In the genomic region with DNA sequence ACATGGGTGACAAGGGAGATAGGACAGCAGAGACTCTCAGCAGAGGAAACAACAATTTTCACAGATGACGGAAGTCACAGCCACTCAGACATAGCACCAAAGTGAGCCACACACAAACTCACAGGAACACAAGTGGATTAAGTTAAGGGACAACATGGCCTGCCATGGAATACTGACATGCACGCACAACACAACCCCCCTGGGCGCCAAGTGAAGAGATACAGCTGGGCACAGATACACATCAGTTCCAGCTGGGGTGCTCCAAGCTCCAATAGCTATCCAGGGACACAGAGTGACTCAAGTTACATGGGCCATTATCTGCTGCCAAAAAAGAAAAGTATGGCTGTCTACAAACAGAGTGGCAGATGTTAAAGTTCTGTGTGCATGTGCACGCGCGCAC, we compare ENCODE assay signal across 9 mouse cellular contexts. TPM values are rescaled to one million over a fixed set of nuclear protein-coding genes. Genes with fewer than 3 reads are reported as not detected.
A peak's percentile ranks its signal among the peaks of the same experiment; 100 is the strongest.
DNase-seq lines count a peak whose midpoint lies in the region; ATAC-seq and TF ChIP-seq lines count a peak whose summit lies in the region.
"Had no signal": no experiment of that assay in that cellular context is flagged by ENCODE, and none has a peak within 500 bp of the region (broad histone marks: within the 10 kb centered on the region; RNA-seq: fewer than 3 reads in every experiment).

No protein-coding gene starts in this region.

- H3K9ac ChIP-seq in ES-Bruce4 (ENCODE audit: low read depth, poor library complexity, severe bottlenecking) = peak overlapping the region; percentile 61
- peak overlapping the region; percentile 74 for H3K9ac ChIP-seq in lung, embryonic 14.5 days

- no peaks in the 10 kb centered on the region for H3K27me3 ChIP-seq in ES-Bruce4 (ENCODE audit: control insufficient read depth, insufficient read depth, low read length, poor library complexity, severe bottlenecking)
- H3K27me3 ChIP-seq in hindbrain, embryonic 10.5 days (ENCODE audit: insufficient read depth, poor library complexity, severe bottlenecking) = peaks cover 43% of the 10 kb centered on the region
- H3K27me3 ChIP-seq in lung, embryonic 14.5 days (ENCODE audit: insufficient read depth, low read length) = no peaks in the 10 kb centered on the region

- H3K4me2 ChIP-seq in lung, embryonic 14.5 days = peak overlapping the region; percentile 79

- TF ChIP-seq EP300 in ES-Bruce4 (IDR thresholded peaks at IDR 0.05; ENCODE audit: insufficient read depth, low read depth, low read length) = no peak

- WGBS in hindbrain, embryonic 10.5 days = 79% methylated on average over 6 of the region's 6 CpGs
- 44% methylated on average over 6 of the region's 6 CpGs for WGBS in lung, embryonic 14.5 days

- peak; percentile 71 for ATAC-seq in lung, embryonic 14.5 days (ENCODE audit: insufficient read depth)

- peak overlapping the region; percentile 77 for H3K4me3 ChIP-seq in ES-Bruce4 (ENCODE audit: low read depth, low read length)
- peak overlapping the region; percentile 65 for H3K4me3 ChIP-seq in hindbrain, embryonic 10.5 days
- H3K4me3 ChIP-seq in lung, embryonic 14.5 days (ENCODE audit: low read depth, low read length) = peak overlapping the region; percentile 61

- DNase-seq in embryo, embryonic 10 days (ENCODE audit: low spot score) = peak; percentile 45
- no peak for DNase-seq in embryo, embryonic 11 days
- no peak for DNase-seq in hindbrain, embryonic 10.5 days (ENCODE audit: low spot score)
- DNase-seq in lung, embryonic 14.5 days = peak; percentile 97
- no peak for DNase-seq in adrenal gland, postnatal 36 days
- DNase-seq in urinary bladder, postnatal 36 days (ENCODE audit: low spot score in 2 of 2) = no peak
- DNase-seq in left cerebral cortex, adult 11 months (ENCODE audit: low spot score) = no peak

- no peak for TF ChIP-seq POLR2A in ES-Bruce4 (IDR thresholded peaks at IDR 0.05; ENCODE audit: insufficient read depth, low read length)

- H3K4me1 ChIP-seq in ES-Bruce4 (ENCODE audit: control insufficient read depth, insufficient read depth, low read length) = peaks cover 17% of the 10 kb centered on the region
- H3K4me1 ChIP-seq in hindbrain, embryonic 10.5 days (replicated peaks) = peaks cover 62% of the 10 kb centered on the region
- peaks cover 32% of the 10 kb centered on the region for H3K4me1 ChIP-seq in lung, embryonic 14.5 days (ENCODE audit: insufficient read depth)

- TF ChIP-seq CTCF in ES-Bruce4 (IDR thresholded peaks at IDR 0.05; ENCODE audit: low read depth, low read length) = no peak
- TF ChIP-seq CTCF in lung, embryonic 14.5 days (IDR thresholded peaks at IDR 0.05; ENCODE audit: low read depth) = no peak

- H3K36me3 ChIP-seq in ES-Bruce4 (ENCODE audit: control insufficient read depth, insufficient read depth, low read length, poor library complexity, severe bottlenecking) = no peaks in the 10 kb centered on the region
- no peaks in the 10 kb centered on the region for H3K36me3 ChIP-seq in hindbrain, embryonic 10.5 days
- peaks cover 13% of the 10 kb centered on the region; the same call in 1 of the 2 replicates for H3K36me3 ChIP-seq in lung, embryonic 14.5 days (ENCODE audit: insufficient read depth)

- H3K27ac ChIP-seq in ES-Bruce4 (ENCODE audit: insufficient read depth, low read length) = no peak overlapping the region
- H3K27ac ChIP-seq in hindbrain, embryonic 10.5 days = peak overlapping the region; percentile 91
- H3K27ac ChIP-seq in lung, embryonic 14.5 days (ENCODE audit: low read depth) = peak overlapping the region; percentile 99
- H3K27ac ChIP-seq: macrophage had no signal

- H3K9me3 ChIP-seq in ES-Bruce4 (replicated peaks; ENCODE audit: control insufficient read depth, insufficient read depth, low read length, poor library complexity, severe bottlenecking) = no peaks in the 10 kb centered on the region
- no peaks in the 10 kb centered on the region for H3K9me3 ChIP-seq in hindbrain, embryonic 10.5 days
- H3K9me3 ChIP-seq in lung, embryonic 14.5 days (ENCODE audit: low read depth, low read length) = no peaks in the 10 kb centered on the region

RNA-seq across cellular contexts. Expression of a gene that starts 0.7 kb away (rescaled TPM):
- polyA plus RNA-seq in ES-Bruce4 (2011; ENCODE audit: insufficient read depth, insufficient read length, low read depth, missing spikeins) = 22.1 and 29.1 TPM in 2 replicates
- polyA plus RNA-seq in hindbrain, embryonic 10.5 days (2016; fragmentation: Nextera tagmentation; extraction: Ambion mirVana) = 35.5 and 55.7 TPM in 2 replicates
- 114 and 127 TPM in 2 replicates for polyA plus RNA-seq in lung, embryonic 14.5 days (2014; fragmentation: Nextera tagmentation; extraction: Ambion mirVana)
- 1 to 10 TPM; 3.6 to 4.9 TPM for total RNA-seq in adrenal gland, postnatal 36 days (2021)
- polyA plus RNA-seq: macrophage had no signal

RNA-seq across cellular contexts. Expression of a gene that starts 8.1 kb away (rescaled TPM):
- 264 and 288 TPM in 2 replicates for polyA plus RNA-seq in ES-Bruce4 (2011; ENCODE audit: insufficient read depth, insufficient read length, low read depth, missing spikeins)
- 43.7 and 65.7 TPM in 2 replicates for polyA plus RNA-seq in hindbrain, embryonic 10.5 days (2016; fragmentation: Nextera tagmentation; extraction: Ambion mirVana)
- 243 and 265 TPM in 2 replicates for polyA plus RNA-seq in lung, embryonic 14.5 days (2014; fragmentation: Nextera tagmentation; extraction: Ambion mirVana)
- total RNA-seq in adrenal gland, postnatal 36 days (2021) = 10 to 100 TPM; 28.7 to 48.2 TPM

RNA-seq across cellular contexts. Expression of a gene that starts 13.9 kb away (rescaled TPM):
- polyA plus RNA-seq in ES-Bruce4 (2011; ENCODE audit: insufficient read depth, insufficient read length, low read depth, missing spikeins) = 5.9 and 6.1 TPM in 2 replicates
- 28.3 and 60.6 TPM in 2 replicates for polyA plus RNA-seq in hindbrain, embryonic 10.5 days (2016; fragmentation: Nextera tagmentation; extraction: Ambion mirVana)
- polyA plus RNA-seq in lung, embryonic 14.5 days (2014; fragmentation: Nextera tagmentation; extraction: Ambion mirVana) = 13.5 and 14.7 TPM in 2 replicates
- 1 to 10 TPM; 2.7 to 3.0 TPM for total RNA-seq in adrenal gland, postnatal 36 days (2021)

RNA-seq across cellular contexts. Expression of a gene that starts 41.6 kb away (rescaled TPM):
- 33.6 and 34.1 TPM in 2 replicates for polyA plus RNA-seq in ES-Bruce4 (2011; ENCODE audit: insufficient read depth, insufficient read length, low read depth, missing spikeins)
- 6.9 and 7.4 TPM in 2 replicates for polyA plus RNA-seq in hindbrain, embryonic 10.5 days (2016; fragmentation: Nextera tagmentation; extraction: Ambion mirVana)
- polyA plus RNA-seq in lung, embryonic 14.5 days (2014; fragmentation: Nextera tagmentation; extraction: Ambion mirVana) = 4.6 and 4.7 TPM in 2 replicates
- 1 to 10 TPM; 2.7 to 3.3 TPM for total RNA-seq in adrenal gland, postnatal 36 days (2021)
- polyA plus RNA-seq: macrophage had no signal

RNA-seq across cellular contexts. Expression of a gene that starts 51.7 kb away (rescaled TPM):
- polyA plus RNA-seq in ES-Bruce4 (2011; ENCODE audit: insufficient read depth, insufficient read length, low read depth, missing spikeins) = 50.9 and 55.2 TPM in 2 replicates
- 110 and 115 TPM in 2 replicates for polyA plus RNA-seq in hindbrain, embryonic 10.5 days (2016; fragmentation: Nextera tagmentation; extraction: Ambion mirVana)
- polyA plus RNA-seq in lung, embryonic 14.5 days (2014; fragmentation: Nextera tagmentation; extraction: Ambion mirVana) = 121 and 123 TPM in 2 replicates
- total RNA-seq in adrenal gland, postnatal 36 days (2021) = 10 to 100 TPM; 46.9 to 49.2 TPM

Comparison
In these comparisons a context has a peak if more than half of its experiments do, and no peak if none do; other contexts are left out.
1. DNase-seq: peak in embryo, embryonic 10 days (single experiment) and lung, embryonic 14.5 days (single experiment); none in embryo, embryonic 11 days (single experiment), hindbrain, embryonic 10.5 days (single experiment), adrenal gland, postnatal 36 days (0 of 2), urinary bladder, postnatal 36 days (0 of 2) and left cerebral cortex, adult 11 months (single experiment).
2. Peak in every context shown above with its lines, with median percentiles within 50 percentile points of each other: H3K4me3 ChIP-seq.